Mouse (Mus musculus) duodenum, adult 2 months (tissue): ENCODE results near the gene Ldb2. TPM values are rescaled to one million over a fixed set of nuclear protein-coding genes. Genes with fewer than 3 reads are reported as not detected.

Experiments
- polyA plus RNA-seq: library from polyadenylated mRNA; depleted of rRNA; stranded (reverse); fragments of >200 nt; gene quantifications from 2 replicates; pipeline ENCODE4 v1.2.3, GENCODE M21; 2012; ENCODE audit warnings: low replicate concordance; rRNA removed

Ldb2 gene
- polyA plus RNA-seq, result 0.77 and 8.7 TPM in 2 replicates

GRCm38 (mm10) chr5:44799053-44799860 is at the start of gene Ldb2:
Gene Ldb2 (minus strand): TSS chr5:44799680.

